Mouse (Mus musculus): ENCODE results near the gene Gm10392. TPM values are rescaled to one million over a fixed set of nuclear protein-coding genes. Genes with fewer than 3 reads are reported as not detected.

Gene Gm10392
- total RNA-seq, 4 experiments from 2014 or later: 0.20 TPM; not detected in 3

DNA sequence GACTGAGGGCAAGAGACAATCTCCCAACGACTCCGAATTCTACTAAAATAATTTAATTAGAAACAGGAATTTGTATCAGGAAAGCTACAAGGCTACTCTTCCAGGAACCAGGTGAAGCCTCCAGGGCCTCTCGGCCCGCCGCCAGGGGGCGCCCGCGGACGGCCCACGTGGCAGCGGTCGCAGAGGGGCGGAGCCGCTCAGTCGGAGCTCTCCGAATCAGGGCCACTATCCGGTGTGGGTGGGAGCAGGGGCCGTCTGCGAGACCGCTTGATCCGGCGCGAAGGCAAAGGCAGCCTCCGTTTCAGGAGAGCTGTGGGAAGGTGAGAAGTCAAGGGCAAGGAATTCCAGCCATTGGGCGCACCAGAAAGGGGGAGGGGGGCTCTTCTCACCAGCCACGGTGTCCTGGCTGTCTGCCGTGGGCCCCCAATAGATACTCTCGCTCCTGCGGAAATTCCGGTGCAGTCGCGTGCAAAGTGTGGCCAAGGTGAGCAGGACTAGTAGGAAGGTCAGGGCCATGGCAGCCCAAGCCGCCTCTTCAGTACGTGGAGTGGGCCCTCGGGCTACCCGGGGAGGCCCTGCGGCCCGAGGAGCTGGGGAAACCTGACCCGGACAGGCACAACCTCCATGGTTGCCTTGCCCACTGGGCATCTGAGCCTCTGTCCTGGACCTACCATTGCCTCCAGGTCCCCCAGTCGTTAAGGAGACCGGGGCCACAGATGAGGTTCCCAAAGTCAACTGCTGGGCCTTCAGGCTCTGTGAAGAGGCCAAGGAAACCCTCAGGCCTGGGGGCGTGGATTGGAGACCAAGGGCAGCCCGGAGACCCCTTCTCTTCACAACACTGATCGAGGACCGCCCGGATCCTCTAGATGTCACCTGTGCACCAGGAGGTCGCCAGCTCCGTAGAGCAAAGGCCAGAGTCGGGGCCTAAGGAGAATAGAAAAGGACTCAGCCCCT, 10.7 kb downstream of the Gm10392 start:
- no peak for DNase-seq (ENCODE audit: low spot score in 2 of 2)

DNA sequence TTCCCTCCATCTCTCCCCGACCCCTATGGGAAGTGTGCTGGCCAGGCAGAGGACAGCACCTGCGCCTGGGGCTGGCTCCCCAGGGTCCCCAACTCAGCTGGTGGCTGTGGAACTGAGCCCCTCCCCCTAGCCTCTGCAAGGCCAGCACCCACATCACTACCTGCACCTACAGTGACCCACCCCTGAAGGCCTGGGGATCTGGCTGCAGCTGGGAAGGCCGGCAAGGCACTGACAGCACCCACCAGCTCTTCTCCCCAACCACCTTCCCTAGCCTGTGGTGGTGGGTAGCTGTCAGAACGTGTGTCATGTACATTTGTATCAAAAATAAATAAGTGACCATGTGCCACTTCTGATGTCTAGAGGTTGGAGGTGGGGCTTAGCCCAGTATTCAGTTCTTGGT, 11.6 kb downstream of the Gm10392 start:
- DNase-seq (ENCODE audit: low spot score in 2 of 2): no peak

DNA sequence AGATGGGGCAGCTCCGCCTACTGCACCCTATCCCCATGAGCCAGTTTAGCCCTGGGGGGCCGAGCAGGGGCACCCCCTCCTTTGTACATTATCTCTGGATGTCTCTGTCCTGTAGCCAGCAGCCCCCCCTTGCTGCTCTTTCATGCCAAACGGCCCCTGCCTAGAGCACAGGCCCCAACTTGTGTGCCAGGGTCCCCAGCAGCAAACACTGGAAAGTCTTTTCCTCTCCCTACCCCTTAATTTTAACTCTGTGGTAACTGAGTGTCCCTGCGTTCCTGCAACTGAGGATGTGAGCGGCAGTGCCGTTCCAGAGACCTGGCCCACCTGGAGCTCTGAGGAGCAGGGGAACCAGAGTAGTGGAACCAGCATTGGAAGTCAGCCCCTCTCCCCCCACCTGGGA, 12.1 kb downstream of the Gm10392 start:
- DNase-seq (ENCODE audit: low spot score in 2 of 2): no peak

DNA sequence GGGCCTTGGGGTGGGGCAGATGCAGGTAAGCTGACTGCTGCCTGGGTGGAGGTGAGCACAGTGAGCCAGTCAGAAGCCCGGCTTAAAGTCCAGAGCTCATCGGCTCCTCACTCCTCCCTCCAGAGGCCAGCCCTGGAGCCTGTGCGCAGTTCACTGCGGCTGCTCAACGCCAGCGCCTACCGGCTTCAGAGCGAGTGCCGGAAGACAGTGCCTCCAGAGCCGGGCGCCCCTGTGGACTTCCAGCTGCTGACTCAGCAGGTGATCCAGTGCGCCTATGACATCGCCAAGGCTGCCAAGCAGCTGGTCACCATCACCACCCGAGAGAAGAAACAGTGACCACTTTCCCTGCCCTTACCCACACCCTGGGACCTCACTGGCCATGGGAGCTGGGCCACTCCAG, 12.7 kb downstream of the Gm10392 start:
- no peak for DNase-seq (ENCODE audit: low spot score in 2 of 2)

DNA sequence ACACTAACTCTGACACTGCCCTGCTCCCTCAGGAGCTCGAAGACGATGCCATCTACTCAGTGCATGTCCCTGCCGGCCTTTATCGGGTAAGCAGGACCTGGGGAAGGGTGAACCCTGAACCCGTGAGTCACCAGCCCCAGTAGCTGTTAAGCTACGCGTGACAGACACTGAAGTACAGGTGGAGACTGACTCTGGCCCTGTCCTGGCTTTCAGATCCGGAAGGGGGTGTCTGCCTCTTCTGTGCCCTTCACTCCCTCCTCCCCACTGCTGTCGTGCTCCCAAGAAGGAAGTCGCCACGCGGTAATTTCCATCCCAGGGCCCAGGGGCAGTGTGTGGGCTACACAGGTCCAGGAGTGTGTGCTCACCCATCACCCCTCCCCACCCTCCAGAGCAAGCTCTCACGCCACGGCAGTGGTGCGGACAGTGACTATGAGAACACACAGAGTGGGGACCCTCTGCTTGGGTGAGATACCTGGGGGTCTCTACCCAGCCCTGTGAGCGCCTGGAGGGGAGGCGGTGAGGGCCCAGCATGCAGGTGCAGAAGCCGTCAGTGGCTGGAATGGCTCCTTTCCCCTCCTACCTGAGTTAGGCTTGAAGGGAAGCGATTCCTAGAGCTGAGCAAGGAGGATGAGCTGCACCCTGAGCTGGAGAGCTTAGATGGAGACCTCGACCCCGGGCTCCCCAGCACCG, 13.6 kb downstream of the Gm10392 start:
- DNase-seq (ENCODE audit: low spot score in 2 of 2): no peak

DNA sequence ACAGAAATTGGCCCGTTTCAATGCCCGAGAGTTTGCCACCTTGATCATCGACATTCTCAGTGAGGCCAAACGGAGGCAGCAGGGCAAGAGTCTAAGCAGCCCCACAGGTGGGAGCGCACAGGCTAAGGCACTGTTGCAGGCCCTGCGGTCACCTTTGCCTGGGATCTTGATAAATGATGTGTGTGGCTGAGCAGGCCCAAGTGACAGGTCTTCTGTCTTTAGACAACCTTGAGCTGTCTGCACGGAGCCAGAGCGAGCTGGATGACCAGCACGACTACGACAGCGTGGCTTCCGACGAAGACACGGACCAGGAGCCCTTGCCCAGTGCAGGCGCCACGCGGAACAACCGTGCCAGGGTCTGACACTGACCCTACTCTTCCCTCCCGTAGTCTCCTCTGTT, 14.6 kb downstream of the Gm10392 start:
- no peak for DNase-seq (ENCODE audit: low spot score in 2 of 2)

DNA sequence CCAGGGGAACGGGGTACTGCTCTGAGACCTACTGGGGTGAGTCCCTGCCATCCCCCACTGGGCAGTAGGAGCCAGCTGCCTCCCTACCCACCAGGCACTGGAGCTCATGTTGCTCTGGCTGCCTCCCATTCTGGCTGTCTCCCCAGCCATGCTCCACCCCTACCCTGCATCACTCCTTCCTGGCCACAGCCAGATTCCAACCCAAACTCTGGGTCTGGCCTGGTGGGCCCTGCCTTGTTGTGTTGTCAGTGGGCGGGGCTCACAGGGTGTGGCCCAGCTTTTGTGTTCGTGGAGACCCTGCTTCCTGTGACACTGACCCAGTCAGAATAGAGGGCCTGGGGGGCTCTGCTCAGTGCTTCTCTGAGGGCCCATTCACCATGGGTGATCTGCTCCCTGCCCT, 15.5 kb downstream of the Gm10392 start:
- DNase-seq (ENCODE audit: low spot score in 2 of 2): no peak

DNA sequence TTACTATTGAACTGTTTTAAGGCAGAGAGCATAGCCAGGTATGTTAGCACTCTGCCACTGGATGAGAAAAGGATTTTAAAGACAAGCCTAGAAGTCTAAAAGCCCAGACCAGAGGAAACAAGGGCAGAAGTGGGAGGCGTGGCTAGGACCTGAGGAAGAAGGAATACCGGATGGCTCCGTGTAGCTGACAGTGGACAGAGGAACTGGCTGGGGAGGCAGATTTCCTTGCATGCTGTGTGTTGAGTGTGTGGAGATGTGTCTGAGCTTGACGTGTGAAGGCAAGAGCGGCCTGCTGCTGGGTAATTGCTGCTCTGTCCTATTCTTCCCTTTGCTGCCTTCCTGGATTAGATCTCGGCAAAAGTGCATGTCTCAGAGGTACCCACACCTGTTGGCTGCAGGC, 16.5 kb downstream of the Gm10392 start:
- DNase-seq (ENCODE audit: low spot score in 2 of 2): no peak

DNA sequence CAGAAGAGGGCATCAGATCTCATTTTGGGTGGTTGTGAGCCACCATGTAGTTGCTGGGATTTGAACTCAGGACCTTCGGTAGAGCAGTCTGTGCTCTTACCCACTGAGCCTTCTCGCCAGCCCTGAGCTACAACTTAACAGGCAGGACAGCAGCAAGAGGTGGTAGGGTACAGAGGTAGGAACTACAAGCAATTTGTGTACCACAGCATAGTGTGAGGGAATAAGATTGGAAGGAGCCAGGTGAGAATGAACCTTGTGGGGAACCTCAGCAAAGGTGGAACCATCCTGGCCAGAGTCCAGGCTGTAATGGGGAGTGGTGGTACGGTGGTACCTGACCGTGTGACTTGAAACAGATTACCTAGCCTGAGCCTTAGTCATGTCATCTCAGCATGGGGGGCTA, 17.0 kb downstream of the Gm10392 start:
- DNase-seq (ENCODE audit: low spot score in 2 of 2): no peak

DNA sequence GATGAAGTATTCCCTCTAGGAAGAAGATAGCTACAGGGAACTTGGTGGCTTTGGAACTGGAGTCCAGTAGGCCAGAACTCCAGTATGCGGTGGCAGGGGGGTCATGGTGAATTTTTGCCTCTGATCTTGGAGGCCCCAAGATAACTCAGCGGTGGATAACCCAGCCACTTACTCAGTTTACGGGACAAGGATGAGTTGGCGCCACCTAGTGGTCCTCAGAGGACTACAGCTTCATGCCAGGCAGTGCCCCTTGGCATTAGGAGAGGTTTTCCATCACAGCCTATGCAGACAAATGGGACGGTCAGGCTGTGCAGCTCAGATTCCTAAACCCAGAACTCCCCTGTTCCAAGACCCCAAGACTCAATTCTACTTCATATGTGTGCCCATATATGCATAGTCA, 17.6 kb downstream of the Gm10392 start:
- DNase-seq (ENCODE audit: low spot score in 2 of 2): peak in 1 of 2 experiments; percentile 87

DNA sequence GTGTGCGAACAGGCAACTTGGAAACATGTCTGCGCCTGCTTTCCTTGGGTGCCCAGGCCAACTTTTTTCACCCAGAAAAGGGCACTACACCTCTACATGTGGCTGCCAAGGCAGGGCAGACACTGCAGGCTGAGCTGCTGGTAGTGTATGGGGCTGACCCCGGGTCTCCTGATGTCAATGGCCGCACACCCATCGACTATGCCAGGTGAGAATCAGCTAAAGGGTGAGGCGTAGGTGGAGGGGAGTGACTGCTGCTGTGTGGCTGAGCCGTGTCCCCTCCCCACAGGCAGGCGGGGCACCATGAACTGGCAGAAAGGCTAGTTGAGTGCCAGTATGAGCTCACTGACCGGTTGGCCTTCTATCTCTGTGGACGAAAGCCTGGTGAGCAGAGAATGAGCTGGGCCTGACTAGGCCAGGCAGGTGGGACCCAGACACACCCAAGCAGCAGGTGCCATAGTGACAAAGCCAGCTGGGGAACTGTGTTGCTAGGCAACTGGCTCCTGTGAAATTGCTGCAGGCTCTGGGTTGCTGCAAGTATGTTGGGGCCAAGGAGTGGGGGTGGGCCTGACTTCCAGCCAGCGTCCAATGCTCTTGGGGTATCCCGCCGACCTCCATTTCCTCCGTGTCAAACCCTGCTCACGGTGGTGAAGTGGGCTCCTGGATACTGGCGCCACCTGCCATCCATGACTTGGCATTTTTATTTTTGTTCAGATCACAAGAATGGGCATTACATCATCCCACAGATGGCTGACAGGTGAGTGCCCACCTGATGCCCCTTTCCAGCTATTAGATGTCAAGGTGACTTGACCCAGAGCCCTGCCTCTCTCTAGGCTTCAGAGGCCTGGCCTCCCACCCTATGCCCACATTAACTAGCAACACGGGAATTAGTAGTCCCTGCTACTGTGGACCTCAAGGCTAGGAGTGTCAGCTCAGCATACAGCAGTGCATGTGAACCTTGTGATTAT, 18.4 kb downstream of the Gm10392 start:
- DNase-seq (ENCODE audit: low spot score in 2 of 2): no peak

DNA sequence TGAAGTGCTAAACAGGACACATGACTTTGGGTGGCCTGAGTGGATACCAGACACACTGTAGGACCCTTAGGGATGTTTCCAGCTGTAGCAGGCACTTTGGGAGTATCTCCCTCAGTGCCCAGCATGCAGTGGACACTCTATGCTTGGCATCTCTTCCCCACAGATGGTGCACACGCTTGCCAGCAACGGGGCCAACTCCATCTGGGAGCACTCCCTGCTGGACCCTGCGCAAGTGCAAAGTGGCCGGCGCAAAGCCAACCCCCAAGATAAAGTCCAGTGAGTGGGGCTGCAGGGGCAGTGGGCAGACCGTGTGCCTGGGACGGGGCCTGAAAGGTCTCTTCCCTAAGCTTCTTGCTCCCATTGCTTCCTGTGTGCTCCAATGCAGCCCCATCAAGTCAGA, 19.6 kb downstream of the Gm10392 start:
- no peak for DNase-seq (ENCODE audit: low spot score in 2 of 2)

DNA sequence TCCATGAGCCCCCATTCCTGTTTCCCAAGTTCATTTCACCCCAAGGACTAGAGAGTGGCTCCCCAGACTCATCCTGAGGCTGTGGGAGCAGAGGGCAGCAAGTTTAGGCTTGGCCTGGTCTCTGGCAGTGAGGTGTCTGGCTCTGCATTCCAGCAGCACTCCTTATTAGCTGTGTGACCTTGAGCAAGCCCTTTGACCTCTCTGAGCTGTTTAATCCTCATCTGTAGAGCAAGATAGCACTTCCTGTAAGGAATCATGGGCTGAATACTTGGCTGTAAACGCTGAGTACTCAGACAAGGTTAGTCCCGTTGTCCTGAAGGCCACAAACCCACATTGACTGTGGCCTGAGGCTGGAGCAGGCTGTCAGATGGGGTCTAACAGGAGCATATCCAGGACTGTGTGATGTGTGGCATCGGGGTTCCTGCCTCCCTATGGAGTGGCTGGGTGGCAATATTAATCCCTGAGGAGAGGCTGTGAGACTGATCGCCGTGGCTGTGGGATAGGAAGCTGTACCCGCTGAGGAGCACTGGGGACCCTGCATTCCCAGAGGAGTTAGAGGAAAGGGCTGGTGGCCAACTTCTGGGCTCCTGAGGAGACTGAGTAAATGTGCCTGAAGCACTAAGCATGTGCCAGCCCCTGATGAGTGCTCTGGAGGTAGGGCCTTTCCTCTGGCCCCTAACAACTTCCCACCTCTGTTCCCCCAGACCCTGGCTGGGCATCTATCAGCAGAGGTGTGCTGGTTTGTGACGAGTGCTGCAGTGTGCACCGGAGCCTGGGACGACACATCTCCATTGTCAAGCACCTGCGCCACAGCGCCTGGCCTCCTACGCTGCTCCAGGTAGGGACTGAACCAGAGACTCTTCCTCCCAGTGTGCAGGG, 20.5 kb downstream of the Gm10392 start:
- DNase-seq (ENCODE audit: low spot score in 2 of 2): no peak

DNA sequence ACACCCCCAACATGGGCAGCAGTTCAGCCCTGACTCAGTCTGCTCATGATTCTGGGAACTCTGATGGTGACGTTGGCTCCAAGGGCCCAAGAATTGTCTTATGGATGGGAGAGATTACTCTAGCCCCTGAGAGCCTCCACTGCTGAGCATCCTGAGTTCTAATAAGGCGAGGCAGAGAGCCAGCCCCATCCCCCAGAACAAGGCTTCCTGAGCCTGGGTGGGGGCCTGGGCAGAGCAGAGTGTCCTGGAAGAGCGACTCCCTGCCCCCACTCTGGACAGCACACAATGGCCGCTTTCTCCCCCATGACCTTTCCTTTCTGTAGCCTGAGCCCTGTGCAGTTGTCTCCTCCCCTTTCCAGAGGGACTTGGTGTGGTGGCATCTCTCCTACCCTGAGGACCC, 21.1 kb downstream of the Gm10392 start:
- no peak for DNase-seq (ENCODE audit: low spot score in 2 of 2)

DNA sequence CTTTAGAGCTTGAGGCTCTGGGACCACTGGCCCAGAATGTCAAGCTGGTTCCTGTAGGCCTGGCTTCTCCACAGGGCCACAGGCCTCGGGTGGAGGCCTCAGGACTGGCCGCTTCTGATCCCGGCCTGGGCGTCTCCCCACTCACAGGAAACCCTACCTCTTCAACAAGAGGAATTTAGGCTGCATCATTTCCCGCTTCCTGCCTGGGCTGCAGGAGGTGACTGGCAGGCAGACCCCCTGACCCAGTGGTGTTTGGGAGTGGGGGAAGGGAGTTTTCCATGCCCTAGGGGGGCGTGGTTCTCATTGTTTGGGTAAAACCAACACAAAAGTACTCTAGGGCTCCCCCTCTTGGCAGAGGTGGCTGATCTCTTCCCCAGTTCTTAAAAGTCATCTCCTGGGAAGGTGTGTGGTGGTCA, 21.6 kb downstream of the Gm10392 start:
- DNase-seq (ENCODE audit: low spot score in 2 of 2): no peak

DNA sequence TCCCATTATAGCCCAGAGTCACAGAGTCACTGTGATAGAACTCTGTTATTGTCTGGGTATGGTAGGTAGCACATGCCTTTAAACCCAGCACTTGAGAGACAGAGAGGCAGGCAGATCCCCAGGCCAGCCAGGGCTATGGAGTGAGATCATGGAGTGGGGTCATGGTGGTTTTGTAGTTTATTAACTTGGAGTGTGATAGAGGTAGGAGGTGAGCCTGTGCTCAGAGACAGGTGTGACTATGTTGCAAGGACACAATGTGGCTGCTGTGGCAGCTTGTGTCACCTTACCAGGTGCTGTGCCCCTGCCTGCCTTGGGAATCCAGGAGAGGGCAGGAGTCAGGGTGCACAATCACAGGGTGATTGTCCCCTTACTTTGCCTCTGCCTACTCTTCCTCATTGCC, 23.5 kb downstream of the Gm10392 start:
- no peak for DNase-seq (ENCODE audit: low spot score in 2 of 2)

DNA sequence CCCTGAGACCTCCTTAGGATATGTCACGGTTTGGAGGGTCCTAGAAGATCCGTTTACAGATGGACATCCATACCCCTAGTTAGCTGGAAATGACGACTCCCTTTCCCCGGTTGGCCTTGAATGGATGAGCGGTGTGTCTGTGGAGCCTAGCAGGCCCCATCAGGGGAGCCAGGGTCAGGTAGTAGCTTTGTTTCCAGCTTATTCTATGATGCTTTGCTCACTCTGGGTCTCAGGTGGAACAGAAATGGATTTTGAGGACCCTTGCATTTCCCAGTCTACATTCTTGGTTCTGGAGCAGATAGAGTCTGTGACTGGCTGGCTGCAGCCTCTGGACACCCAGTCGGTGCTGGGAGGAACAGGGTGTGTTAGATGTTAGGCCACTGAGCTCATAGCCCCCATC, 24.2 kb downstream of the Gm10392 start:
- no peak for DNase-seq (ENCODE audit: low spot score in 2 of 2)

DNA sequence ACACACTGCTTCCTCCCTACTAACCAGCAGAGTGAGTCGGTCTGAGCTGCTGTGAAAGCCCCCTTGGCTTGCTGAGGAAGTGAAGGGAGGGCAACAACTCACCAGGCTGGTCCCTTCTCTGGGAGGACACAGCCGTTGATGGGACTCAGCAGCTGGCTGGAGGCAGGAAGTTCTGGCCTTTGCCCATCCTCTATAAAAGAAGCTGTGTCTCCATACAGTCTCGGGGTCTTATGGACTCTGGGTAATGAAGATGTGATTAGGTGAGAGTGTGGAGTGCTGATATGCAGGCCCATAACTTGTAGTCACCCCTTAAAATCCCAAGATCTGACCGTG, 24.7 kb downstream of the Gm10392 start:
- no peak for DNase-seq (ENCODE audit: low spot score in 2 of 2)

DNA sequence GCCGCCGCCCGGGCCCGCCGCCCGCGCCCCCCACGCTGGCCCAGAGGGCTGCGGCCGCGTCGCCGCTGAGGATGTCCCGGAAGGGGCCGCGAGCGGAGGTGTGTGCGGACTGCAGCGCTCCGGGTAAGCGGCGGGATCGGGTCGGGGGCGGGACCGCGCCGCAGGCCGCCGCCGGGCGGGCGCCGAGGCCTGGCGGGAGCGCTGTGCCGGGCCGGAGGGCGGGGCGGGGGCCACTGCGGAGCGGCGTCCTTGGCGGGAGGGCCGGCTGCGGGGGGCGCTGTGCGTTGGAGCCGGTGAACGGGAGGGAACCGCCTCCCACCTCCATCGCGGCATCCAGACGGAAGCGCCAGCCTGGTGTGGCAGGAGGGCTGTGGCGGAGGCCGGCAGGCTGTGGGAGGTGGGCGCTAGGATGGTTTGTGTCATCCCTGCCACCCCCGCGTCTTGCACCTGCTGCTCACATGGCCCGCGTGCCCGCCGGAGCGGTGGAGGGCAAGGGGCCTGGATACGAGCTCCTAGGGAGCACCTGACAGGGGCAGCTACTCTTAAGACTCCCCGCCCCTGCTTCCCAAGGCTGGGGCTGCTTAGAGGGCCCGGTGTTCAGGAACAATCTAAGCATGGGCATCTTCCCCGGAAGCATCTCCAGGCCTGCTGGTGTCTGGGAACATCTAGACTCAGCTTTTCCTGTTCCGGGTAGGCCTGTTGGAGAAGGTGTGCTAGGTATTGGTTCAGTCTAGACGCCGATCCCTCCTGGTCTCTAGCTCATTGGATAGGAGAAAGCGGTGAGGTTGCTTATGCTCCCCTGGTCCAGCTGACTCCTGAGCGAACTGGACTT, 25.3 kb downstream of the Gm10392 start, which contains the start of gene Git1:
Git1 (plus strand) TSS at position 51 of the 832 bp plus-strand sequence.
- DNase-seq (ENCODE audit: low spot score in 2 of 2): no peak

DNA sequence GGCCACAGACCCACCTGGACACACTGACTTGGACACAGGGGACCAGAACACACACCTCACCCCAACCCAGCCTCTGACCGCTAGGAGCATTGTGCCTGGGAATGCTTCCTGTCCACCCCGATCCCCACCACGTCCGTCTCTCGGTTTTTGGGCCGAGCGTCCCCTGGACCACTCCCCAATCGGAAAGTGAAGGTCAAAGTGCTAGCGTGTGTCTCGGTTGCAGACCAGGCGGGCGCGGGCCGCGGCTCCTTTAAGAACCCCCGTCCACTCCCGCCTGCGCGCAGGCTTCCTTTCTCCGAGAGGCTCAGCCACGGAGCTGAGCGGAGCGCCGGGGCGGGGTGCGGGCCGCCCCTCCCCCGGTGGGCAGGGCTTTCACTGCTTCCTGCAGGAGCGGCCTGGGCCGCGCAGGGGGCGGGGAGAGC, 26.1 kb downstream of the Gm10392 start:
- peak; percentile 80 to 89 for DNase-seq (ENCODE audit: low spot score in 2 of 2)

Data from layer of hippocampus, adult 8-10 months (tissue).